Mouse (Mus musculus): ENCODE data around the gene Cacna2d3.

Cacna2d3 gene

DNA sequence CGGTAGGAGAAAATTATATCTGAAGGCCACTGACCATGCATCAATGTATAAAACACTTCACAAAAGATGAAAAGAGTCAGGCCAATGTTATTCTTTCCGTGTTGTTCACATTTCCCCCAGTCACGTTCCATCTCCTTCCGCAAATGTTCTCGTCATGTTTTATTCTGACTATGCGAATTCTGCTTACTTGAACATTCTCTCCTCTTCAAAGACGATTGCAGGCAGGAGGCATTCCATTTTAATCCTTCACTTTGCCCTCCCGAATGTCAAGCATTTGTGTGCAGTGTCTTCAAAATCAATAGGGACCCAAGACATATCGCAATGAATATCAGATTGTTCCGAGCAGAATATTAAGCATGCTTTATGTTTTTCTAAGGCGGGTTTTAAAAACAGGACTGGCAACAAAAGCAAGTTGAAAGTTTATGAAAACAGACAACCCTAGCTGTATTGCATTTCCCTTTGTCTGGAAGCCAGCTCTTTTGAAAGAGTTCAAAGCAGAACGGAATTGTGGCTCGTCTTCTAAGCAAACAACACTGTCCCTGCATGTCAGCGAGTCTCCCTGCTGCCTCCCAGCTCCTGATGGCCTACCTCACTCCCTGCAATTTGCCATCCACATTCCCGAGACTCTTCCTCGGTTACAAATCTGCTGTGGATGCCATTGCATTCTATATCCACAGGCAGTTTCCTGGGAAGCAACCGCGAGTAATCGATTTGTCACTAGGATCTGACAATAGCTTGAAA lies 492.5 kb downstream of the Cacna2d3 start:
- DNase-seq: peak; percentile 43

DNA sequence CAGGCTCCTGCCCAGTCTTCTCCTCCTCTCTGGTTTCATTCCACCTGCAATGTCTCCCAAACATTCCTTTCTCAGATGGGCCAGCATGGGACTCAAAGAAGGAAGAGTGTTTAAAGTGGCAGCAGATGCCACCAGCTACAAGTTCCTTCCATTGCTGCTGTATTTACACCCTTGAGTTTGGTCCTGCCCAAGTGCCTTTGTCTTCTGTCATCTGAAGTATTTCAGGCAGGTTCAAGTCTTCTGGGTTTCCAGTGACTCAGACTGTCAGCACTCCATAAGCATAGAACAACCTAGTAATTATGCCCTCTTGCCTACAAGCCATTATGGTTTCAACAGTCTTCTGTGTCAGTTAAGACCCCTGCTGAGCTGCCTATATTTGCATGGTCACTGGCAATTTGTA lies 493.2 kb downstream of the Cacna2d3 start:
- no peak for DNase-seq

DNA sequence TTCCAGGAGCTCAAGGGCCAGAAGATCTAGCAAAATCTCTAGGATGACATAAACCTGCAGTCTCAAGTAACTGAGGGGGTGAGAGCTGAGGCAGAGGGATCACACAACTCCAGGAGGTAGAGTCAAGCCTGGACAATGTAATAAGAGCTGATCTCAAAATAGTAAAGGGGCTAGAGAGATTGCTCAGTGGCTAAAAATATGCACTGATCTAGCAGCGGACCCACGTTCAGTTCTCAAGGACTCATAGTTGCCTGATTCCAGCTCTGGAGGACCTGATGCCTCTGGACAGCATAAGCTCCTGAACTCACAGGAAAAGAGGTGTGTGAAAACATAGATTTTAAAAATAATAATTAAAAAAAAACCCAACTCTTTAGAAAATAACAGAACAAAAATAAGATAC lies 493.7 kb downstream of the Cacna2d3 start:
- DNase-seq: no peak

DNA sequence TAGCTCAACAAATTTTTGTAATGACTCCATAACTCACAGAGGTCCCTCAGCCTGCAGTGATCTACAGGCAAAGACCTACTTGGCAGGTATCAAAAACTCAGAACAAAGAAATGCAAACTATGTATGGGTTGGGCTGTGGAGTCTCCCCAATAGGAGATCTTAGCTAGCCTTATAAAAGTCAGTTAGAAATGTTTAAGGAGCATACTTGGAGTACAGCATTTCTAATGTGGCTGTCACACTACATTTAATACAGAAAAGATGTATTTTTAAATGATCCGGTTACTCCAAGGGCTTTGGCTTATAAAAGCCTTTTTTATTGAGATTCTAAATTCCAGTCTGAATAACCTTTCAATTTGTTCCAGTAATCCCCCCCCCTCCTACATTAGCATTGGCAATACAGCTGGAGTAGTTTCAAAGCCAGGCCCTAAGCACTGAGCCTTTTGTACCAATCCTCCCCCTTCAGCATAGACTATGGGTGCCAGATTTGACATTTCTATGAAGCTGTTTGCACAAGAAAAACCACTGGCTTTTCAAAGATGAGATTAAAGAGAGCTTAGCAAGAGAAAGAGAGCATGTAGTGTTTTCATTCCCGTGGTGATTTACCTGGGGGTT lies 495.8 kb downstream of the Cacna2d3 start:
- no peak for DNase-seq

DNA sequence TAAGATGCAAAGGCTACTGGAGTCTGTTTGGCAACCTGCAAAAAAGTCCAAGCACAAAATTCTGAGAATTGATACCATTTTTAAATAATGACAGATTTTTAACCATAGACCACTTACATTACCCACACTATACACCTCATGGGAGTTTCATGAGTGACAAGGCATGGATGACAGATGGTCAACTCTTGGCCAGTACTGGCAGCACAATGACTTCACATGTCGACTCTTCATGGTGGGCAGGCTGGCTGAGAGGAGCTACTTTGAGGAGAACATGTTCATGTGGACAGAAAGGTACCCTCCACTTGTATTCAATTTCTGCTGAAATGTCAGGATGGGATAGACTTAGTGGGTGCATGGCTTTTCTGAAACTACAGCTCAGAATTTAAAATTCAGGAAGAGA lies 498.7 kb downstream of the Cacna2d3 start:
- DNase-seq: no peak

DNA sequence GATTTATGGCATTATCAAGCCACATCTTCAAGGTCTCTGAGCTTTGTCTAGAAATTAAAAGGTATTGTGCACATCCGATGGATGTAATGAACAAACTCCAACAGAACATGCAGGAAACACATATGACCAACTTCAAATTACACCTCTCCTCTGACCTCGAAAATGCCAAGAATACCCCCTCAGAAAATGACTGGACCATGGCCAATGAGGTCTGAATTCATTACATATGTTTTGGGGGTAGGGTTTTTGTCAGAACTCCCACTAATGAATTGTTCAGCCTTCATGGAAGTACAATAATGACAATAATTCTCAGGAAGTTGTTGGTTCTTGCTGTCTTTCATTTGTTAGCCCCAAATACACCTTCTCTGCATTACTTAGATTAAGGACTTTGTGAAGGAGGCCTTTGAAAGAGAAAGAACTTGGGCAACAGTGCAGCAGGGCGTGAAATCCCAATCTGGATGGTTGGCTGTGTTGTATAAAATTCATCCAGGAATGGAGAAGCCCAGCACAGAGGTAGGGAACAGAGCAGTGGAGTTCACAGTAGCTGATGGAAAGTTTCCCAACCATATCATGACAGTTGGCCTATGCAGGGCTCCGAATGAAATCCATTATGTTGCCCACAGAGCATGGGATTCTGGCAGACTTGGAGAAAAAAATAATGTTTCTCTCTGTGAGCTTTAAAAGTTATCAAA lies 499.3 kb downstream of the Cacna2d3 start:
- no peak for DNase-seq

DNA sequence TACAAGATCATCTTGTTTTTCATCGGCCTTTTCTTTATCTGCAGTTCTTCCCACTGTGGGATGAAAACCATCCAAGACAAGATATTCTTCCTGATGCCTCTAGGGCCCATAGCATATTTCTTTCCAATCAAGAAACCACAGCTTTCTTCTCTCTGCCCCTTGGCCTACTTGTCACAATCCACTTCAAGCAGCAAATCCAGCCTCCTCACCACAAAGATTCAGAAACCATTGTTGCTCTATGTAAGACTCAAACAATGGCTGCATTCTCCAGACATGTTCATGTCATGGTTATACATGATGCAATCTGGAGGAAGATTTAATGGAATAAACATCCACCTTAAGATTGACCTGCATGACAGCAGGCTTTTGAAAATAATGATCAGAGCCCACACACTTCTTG lies 505.6 kb downstream of the Cacna2d3 start:
- no peak for DNase-seq

DNA sequence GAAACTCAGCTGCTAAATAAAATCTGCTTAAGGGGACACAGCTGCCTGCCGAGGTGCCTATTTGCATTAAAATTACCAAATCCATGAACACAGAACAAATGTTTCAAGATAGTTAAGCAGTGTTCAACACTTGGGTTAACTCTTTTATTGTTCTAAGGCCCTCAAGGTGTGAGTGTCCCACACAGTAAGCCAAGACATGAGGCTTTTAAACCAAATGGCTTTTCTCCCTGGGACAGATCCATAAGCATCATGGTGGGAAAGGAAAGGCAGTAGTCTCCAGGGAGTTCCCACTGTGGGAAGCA lies 516.7 kb downstream of the Cacna2d3 start:
- DNase-seq: no peak

DNA sequence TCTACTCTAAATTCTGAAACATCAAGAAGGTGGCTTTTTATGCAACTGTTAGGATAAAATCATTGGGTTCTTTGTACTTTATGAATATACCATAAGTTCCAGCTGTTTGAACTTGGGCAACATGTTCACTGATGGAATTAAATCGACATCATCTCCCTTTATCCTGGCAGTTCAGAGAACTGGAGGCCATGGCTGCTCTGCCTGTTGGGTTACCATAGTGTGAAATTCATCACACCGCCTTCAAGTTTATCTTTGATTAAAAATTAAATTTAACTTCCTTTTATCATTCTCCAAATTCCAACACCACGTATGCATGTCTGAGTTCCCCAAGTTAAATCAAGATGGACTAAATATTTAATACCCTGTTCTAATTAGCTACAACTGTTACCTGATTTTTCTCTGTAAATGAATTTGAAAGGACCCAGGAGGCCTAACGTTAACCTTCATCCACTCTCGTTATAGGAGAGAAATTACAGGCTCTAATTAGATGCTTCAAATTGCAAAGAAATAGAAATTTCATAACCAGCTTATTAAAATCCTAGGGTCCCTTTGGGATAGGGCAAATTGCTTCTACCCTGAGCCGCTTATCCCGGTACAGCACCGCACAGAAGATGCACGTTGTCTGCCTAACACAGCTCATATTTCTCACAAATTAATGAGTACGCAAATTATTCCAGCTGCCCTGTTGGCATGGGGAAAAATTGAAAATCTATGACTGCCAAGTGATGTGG lies 517.3 kb downstream of the Cacna2d3 start:
- DNase-seq: no peak

DNA sequence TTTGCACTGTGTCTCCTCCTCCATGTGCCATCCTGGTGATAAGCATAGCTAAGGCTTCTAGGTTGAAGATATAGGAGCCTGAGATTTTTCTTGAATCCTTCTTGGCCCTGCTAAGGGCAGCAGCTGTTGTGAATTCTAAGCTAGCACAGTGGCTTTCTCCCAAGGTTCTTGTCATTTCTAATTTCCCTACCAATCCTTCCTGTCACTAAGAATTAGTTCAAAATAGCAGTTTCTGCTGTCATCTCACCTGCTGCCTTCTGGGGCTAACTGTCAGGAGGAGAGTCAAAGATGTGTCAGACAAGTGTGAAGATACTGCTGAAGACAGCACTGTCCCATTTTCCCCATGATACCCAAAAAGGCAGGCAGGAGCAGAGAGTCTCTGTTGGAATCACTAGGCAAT lies 525.5 kb downstream of the Cacna2d3 start:
- DNase-seq: no peak

DNA sequence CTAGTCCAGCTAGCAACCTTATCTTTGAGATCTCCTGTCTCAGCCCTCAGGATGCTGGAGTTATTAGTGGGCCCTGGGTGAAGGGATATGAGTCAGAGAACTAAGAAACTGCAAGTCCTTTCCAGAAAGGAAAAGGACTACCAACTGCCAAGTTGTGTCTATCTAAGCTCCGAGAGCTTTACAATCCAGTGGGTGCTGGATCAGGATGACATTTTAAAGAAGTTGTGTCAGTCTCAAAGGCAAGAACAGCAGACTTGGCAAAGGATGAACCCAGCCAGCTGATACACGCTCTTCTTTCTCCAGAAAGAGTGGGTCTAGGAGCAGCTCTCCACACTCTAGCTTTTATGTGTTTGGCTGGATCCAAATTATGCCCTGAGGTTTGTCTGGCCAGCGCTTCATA lies 530.2 kb downstream of the Cacna2d3 start:
- DNase-seq: no peak

DNA sequence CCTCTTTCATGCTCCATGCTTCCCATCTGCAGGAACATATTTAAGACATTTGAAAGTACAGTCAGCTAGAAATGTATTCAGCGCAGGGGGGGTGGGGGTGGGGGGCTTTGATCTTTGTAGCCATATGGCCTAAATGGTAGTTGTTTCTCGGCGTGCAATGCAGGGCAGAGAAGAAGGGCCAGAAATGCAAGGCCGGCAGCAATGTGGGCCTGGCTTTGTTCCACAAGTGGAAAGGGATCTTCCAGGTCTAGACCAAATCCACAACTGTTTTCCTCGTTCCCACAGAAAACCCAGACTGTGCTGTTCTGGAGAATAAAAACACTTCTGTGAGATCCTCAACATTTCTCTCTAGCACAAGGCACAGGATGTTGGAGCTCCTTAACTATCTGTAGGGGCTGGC lies 537.9 kb downstream of the Cacna2d3 start:
- no peak for DNase-seq

DNA sequence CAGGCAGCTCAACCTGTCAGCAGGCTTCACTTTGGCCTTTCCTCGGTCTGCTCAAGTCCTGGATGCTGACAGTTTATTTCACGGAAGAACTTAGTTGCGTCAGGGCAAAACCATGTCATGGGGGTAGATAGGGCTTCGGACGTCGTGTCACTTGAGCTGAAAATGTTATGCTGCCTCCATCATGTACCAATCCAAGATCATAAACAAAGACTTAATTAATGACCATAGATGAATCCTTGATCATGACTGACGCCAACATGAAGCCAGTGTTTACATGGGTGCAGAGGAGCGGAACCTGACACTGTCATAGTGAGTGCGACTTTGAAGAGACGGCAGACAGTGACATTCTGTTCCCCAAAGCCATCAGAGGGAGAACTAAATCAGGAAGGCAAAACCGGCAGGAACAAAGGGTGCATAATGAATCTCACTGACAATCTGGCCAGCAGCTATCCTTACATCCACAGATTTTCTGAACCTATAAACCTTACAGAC lies 542.2 kb downstream of the Cacna2d3 start:
- DNase-seq: no peak

DNA sequence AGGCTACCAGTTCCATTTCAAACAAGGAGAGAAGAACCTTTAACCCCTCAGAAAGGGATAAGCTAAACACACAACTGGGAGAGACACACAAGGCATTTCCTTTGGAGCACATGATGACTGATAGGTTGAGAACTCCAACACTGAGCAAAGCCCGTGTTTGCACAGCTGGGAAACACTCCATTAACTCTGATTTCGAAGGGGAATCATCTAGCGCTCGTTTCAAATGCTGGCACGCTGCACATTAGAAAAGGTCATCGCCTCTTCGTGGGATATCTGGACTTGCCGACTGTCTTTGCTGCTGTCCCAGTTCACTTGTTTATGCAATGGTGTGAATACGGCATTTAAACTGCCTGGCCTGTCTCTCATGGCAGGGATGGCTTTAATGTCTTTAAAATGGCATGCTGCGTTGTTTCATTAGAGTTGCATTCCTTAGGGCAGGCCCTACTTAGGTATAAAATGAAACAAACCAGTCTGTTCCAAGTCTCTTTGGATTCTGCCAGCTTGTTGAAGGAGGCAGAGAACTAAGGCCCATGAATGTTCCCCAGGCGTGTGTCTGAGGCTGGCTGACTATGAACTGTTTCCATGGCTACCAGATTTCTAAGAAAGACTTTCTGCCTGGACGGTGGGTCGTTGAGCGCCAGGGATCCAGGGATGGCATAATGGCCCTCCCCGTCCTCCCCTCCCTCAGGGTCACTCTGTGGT lies 542.8 kb downstream of the Cacna2d3 start:
- peak; percentile 82 for DNase-seq

DNA sequence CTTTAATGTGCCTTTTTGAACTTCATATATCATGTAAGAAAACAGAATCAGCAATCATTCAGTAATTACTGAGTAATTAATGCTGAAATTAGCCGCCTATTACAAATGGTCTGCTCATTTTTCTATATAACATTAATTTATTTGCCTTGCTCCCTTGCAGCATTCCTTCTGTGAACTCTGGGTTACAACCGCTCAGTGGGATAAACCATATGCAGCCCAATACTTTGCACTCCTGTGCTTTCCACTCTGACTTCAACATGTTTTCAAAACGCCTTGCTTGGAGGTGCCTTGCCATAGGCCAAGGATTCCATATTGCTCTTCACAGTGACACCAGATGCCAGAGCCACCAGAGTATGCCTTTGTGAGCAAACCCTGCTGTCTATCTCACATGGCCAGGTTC lies 546.9 kb downstream of the Cacna2d3 start:
- DNase-seq: no peak

DNA sequence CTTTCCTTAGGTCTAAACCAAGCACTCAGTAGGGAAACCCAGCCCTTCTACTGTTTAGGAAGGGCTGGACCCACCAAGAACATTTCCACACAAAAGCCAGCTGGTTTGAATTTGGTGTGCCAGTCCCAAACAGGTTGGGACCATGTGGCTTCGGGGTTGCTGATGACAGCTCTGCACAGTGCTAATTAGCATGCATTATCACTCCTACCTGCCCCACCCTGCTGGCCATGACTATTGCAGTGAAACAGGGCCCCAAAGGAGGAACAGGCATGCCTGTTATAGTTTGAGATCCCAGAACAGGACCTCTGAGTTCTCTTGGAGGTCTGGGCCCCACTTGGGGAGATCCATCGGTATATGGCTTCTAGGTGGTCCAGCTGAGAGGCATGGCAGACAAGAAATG lies 549.5 kb downstream of the Cacna2d3 start:
- no peak for DNase-seq

DNA sequence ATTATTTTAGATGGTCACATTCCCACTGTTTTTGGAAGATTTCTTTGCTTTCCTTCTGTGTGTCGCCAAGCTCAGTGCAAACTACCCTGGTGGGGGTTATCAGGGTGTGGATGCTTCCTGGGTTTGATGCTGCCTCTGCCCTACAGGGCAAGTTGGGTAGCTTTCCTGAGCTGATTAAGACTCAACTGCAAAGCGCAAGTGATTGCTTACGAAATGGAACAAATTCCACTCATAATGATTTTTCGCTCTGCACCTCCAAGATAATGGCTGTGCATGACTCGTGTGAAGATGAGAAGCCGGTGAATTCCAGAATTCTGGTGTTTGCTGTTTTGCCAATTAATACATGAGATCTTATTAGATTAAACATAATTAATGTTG lies 557.0 kb downstream of the Cacna2d3 start:
- DNase-seq: no peak

DNA sequence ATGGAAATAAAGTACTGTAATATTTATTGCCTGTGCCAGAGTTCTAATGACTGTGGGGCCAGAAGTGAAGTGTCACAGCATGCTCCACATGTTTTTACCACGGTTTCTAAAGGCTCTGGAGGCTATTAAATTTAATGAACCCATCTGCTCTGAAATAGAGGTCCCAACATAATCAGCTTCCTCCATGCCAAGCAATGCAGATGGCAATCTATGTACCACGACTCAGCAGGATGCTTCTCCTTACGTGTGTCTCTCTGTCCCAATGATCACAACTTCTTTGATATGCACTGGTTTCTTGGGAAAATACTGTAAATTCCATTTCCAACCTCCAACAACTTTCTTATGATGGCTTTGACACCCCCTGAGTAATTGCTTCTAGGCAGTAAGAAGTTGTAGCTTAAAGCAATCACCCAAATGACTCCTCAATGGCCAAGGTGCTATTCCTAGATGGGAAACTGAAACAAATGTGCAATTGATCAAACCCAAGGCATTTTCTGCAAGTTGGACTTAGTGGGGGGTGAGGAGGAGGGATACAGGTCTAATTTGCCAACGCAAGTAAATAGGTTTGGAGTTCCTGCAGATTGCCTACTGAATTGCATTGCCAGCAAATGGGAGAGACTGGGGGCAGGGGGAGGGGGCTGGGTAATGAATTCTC lies 557.5 kb downstream of the Cacna2d3 start:
- DNase-seq: no peak

DNA sequence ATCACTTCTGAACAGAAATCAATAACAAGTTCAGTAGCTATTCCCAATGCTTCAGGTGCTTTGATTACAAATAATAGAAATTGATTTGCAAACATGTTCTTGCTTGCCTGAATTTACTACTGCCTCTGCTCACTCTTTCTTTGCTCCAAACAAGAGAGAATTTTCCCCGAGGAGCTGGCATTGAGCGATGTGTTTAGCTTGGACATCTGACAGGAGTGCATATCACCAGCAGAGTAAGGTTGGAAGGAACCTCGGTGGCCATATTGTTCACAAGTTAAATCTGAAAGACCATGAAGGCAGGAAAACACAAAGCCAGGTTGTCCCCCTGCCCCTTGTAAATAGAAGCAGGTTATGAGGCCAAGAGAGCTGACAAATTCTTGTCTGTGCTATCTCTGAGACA lies 561.9 kb downstream of the Cacna2d3 start:
- DNase-seq: no peak

DNA sequence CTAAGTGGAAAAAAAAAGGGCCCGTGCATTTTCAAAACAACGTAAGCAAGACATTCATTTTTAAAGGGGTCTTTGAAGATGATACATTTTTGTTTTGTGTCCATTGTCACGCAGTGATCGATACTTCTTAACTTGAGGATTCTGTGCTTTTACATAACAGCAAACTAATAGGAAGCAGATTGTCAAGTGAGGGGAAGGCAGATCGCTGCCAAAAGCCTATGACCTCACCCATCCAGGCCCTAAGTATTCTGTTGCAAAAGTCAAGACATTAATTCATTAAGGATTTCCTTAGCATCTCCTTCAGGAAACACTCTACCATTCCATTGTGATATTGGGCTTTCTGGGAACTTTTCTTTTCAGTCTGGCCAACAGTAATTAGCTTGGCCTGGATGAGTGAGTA lies 564.6 kb downstream of the Cacna2d3 start:
- no peak for DNase-seq

DNA sequence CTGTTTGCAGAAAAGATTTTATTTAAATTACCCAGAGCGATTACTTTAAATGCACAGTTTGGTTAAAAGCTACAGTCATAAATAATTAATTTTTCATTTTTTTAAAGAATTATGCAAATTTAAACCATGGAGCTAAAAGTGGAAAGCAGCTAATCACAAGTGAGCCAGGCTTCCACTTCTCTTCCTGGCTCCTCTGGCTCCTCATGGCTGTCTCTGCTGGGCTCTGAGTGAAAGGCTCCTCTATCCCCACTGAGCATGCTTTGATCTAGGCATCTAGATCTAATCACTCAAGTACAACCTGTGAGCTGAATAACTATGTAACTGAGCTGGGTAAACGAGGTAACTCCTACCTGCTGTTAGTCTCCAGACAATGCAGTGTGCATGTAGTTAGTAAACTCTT lies 577.5 kb downstream of the Cacna2d3 start:
- no peak for DNase-seq

DNA sequence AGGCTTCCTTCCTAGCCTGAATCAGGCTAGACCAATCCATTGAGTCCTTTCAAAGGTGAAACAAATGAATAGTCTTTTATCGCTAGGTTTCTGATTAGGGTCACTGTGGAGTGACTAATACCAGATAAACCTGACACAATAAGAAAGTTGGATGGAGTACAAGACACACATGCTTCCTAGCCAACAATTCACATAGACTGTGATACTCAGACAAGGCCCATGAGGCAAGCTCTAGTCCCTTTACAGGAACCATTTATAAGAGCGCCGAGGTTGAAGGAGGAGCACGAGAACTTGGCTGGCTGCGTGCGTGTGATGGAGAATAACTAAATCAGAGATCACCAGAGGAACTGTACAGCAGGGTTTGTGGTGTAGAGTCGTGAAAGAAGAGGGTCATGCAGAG lies 584.0 kb downstream of the Cacna2d3 start:
- no peak for DNase-seq
